Mouse (Mus musculus) spleen, adult 2 months (tissue): Measurements from ENCODE around the gene Pex6. TPM values are rescaled to one million over a fixed set of nuclear protein-coding genes. Genes with fewer than 3 reads are reported as not detected.
A peak's percentile ranks its signal among the peaks of the same experiment; 100 is the strongest.

Experiments
- DNase-seq, 2 experiments: peaks; one replicate each; pipeline versions ENCODE4 v3.0.0 to v3.0.0-alpha.2; 2012 to 2021; ENCODE audit warnings: low spot score in 2 of 2, low read depth in 1 of 2
- H3K27ac ChIP-seq: fragments of 200-500 bp; 2 replicates; pipeline ENCODE4 v1.5.1; 2012; ENCODE audit warnings: low read length, inconsistent platforms; ENCODE audit not compliant: insufficient read depth
- H3K27me3 ChIP-seq: fragments of 200-500 bp; 2 replicates; pipeline ENCODE4 v1.6.1; 2012; ENCODE audit warnings: mild to moderate bottlenecking, moderate library complexity, low read length, inconsistent platforms; ENCODE audit not compliant: control insufficient read depth, insufficient read depth
- H3K36me3 ChIP-seq: fragments of 200-500 bp; 2 replicates; pipeline ENCODE4 v1.6.1; 2012; ENCODE audit warnings: mild to moderate bottlenecking, low read length, inconsistent platforms; ENCODE audit not compliant: control insufficient read depth, insufficient read depth
- H3K4me1 ChIP-seq: fragments of 200-500 bp; 2 replicates; pipeline ENCODE4 v1.6.1; 2011; ENCODE audit warnings: inconsistent platforms; ENCODE audit not compliant: control insufficient read depth, insufficient read depth, insufficient read length
- H3K4me3 ChIP-seq: fragments of 200-500 bp; 2 replicates; pipeline ENCODE4 v1.5.1; 2011; ENCODE audit warnings: mild to moderate bottlenecking, inconsistent platforms; ENCODE audit not compliant: insufficient read depth, insufficient read length; ENCODE audit errors: extremely low read depth
- CTCF ChIP-seq: fragments of 200-500 bp; IDR thresholded peaks from 2 replicates; pipeline ENCODE4 v1.5.1; 2011; ENCODE audit warnings: mild to moderate bottlenecking, inconsistent platforms; ENCODE audit not compliant: insufficient read depth, insufficient read length, insufficient replicate concordance; ENCODE audit errors: extremely low read depth
- POLR2A ChIP-seq: fragments of 200-500 bp; IDR thresholded peaks from 2 replicates; pipeline ENCODE4 v1.6.1; 2011; ENCODE audit warnings: low read depth, low read length, inconsistent platforms
- WGBS: fragments of 180-500 bp; shearing (Covaris S2); methylation state at CpG from one replicate; pipeline ENCODE4 v1.1.7; 2018; 5-methylcytosine and 5-hydroxymethylcytosine counted together
- polyA plus RNA-seq: library from polyadenylated mRNA; depleted of rRNA; stranded (reverse); fragments of >200 nt; gene quantifications from 2 replicates; pipeline ENCODE4 v1.2.3, GENCODE M21; 2012; rRNA removed

Pex6 gene
- polyA plus RNA-seq, result 44.9 and 64.0 TPM in 2 replicates

- TF ChIP-seq POLR2A (peak; percentile 71), CTCF (no peak)
- H3K4me3 ChIP-seq, result peak within 1 kb of the TSS; percentile 98
- peaks cover 9% of the 10 kb centered on the region for H3K36me3 ChIP-seq
- no peaks in the 10 kb centered on the region for H3K27me3 ChIP-seq
- peaks cover 7% of the 10 kb centered on the region; the same call in 1 of the 2 replicates for H3K4me1 ChIP-seq
- peak within 1 kb of the TSS; percentile 80 for H3K27ac ChIP-seq
- peak; percentile 83 to 89 for DNase-seq
- WGBS, result 7% methylated on average over 36 of the region's 36 CpGs
Observed at GRCm38 (mm10) chr17:46710959-46711597, at the start of gene Pex6. Gene Pex6 (plus strand): TSS chr17:46711463.

- H3K4me1 ChIP-seq, result no peaks in the 10 kb centered on the region
- H3K27ac ChIP-seq, result no peak overlapping the region
- peaks cover 5% of the 10 kb centered on the region for H3K36me3 ChIP-seq
- no peaks in the 10 kb centered on the region for H3K27me3 ChIP-seq
- H3K4me3 ChIP-seq, result no peak overlapping the region
- DNase-seq, result no peak
- TF ChIP-seq CTCF (no peak), POLR2A (no peak)
- 92% methylated on average over 12 of the region's 12 CpGs for WGBS
Observed at GRCm38 (mm10) chr17:46661981-46662380, 49.3 kb upstream of the Pex6 start.

- WGBS, result 87% methylated on average over 5 of the region's 5 CpGs
- Histone ChIP-seq H3K27me3 (no peaks in the 10 kb centered on the region), H3K36me3 (peaks cover 9% of the 10 kb centered on the region), H3K4me1 (no peaks in the 10 kb centered on the region), H3K27ac (no peak overlapping the region), H3K4me3 (no peak overlapping the region)
- TF ChIP-seq CTCF (no peak), POLR2A (no peak)
- no peak for DNase-seq
Observed at GRCm38 (mm10) chr17:46662730-46663129, 48.5 kb upstream of the Pex6 start.

- no peak overlapping the region for H3K27ac ChIP-seq
- TF ChIP-seq CTCF (no peak), POLR2A (no peak)
- H3K4me3 ChIP-seq, result no peak overlapping the region
- 95% methylated on average over 16 of the region's 16 CpGs for WGBS
- DNase-seq, result no peak
- H3K27me3 ChIP-seq, result no peaks in the 10 kb centered on the region
- H3K36me3 ChIP-seq, result peaks cover 20% of the 10 kb centered on the region
- no peaks in the 10 kb centered on the region for H3K4me1 ChIP-seq
Observed at GRCm38 (mm10) chr17:46667712-46668111, 43.6 kb upstream of the Pex6 start.

GRCm38 (mm10) chr17:46669911-46670310 is 41.4 kb upstream of the Pex6 start:
- H3K27me3 ChIP-seq, result no peaks in the 10 kb centered on the region
- TF ChIP-seq CTCF (no peak), POLR2A (no peak)
- peaks cover 16% of the 10 kb centered on the region for H3K36me3 ChIP-seq
- WGBS, result 95% methylated on average over 10 of the region's 10 CpGs
- no peak overlapping the region for H3K4me3 ChIP-seq
- H3K27ac ChIP-seq, result no peak overlapping the region
- DNase-seq, result no peak
- H3K4me1 ChIP-seq, result peaks cover 2% of the 10 kb centered on the region; the same call in 1 of the 2 replicates

- Histone ChIP-seq H3K36me3 (peaks cover 25% of the 10 kb centered on the region), H3K27me3 (no peaks in the 10 kb centered on the region), H3K4me1 (peaks cover 2% of the 10 kb centered on the region; the same call in 1 of the 2 replicates), H3K4me3 (peak within 1 kb of the TSS; percentile 98), H3K27ac (peak within 1 kb of the TSS; percentile 84)
- under 1% methylated on average over 43 of the region's 43 CpGs for WGBS
- peak; percentile 78 to 88 for DNase-seq
- TF ChIP-seq CTCF (no peak), POLR2A (peak; percentile 81)
Observed at GRCm38 (mm10) chr17:46673850-46674529, 37.3 kb upstream of the Pex6 start, which contains the start of gene Rrp36. Gene Rrp36 (minus strand): TSS chr17:46674352.
